Mouse (Mus musculus) megakaryocyte, embryonic 14.5 days (primary cell): ENCODE data around the gene Tpra1.

ENCODE experiments used
- FLI1 ChIP-seq: IDR thresholded peaks from 2 replicates; pipeline ENCODE4 v1.6.1; 2012; ENCODE audit warnings: low read length, inconsistent platforms, mixed read lengths
- GATA1 ChIP-seq: IDR thresholded peaks from 3 replicates; pipeline ENCODE4 v1.6.1; 2012; ENCODE audit warnings: mixed read lengths, low read length, inconsistent platforms, borderline replicate concordance

DNA sequence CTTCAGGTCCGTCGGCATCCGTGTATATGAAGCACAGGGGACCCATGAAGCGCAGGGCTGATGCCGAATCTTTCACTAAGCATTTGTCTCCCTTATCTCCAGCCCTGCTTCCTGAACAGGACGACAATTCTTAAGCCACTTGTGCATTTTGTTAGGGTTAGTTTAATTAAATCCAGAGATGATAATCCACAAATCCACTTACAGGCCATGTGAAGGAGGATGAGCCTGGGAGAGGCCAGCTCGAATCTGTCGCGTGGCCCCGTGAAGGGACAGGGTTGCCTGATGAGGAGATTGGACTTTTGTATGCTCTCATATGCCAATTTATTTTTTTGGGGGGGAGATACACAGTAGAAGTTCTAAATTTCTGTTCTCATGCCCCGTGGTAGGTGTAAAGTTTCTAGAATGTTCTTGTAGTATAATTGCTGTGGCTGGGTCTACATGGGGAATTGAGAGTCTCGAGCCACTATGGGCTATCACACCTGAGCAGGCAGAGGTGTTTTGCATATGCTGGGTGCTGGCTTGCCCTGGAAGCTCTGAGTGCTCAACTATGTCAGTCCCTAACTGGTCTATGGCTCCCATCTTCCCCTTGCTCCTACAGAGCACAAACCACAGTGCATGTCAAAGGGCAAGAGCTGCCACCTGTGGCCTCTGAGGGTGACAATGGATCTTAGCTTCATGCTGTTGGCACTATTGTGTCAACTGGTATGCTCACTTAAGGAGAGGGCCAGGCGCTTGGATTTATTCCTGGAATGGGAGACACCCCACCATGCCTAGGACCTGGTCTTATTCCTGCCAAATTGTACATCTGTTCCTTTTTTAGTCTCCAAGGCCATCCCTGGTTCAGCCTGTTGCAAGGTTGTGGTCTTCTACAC, 34.5 kb downstream of the Tpra1 start:
- TF ChIP-seq FLI1 (no peak), GATA1 (no peak)
